Mouse (Mus musculus): ENCODE data around the gene Lgr4.

- no peak for TF ChIP-seq CTCF (IDR thresholded peaks at IDR 0.05; ENCODE audit: low read depth, low read length)
- no peak for TF ChIP-seq GATA1 (IDR thresholded peaks at IDR 0.05; ENCODE audit: borderline replicate concordance, low read length)
- TF ChIP-seq POLR2AphosphoS5 (IDR thresholded peaks at IDR 0.05; ENCODE audit: insufficient replicate concordance, low read depth, low read length) = no peak
Measured at GRCm38 (mm10) chr2:109958692-109959406, 41.4 kb downstream of the Lgr4 start.
